Mouse (Mus musculus): Measurements from ENCODE around the gene Adora2a. TPM values are rescaled to one million over a fixed set of nuclear protein-coding genes. Genes with fewer than 3 reads are reported as not detected.
"Not testable (repeated sequence)": the region's sequence is repeated elsewhere in the genome, so short reads cannot be mapped to it uniquely, and the experiment has no call there.

Gene Adora2a
- total and polyA plus RNA-seq, 3 experiments, result 0.04 TPM; not detected in 2

DNA sequence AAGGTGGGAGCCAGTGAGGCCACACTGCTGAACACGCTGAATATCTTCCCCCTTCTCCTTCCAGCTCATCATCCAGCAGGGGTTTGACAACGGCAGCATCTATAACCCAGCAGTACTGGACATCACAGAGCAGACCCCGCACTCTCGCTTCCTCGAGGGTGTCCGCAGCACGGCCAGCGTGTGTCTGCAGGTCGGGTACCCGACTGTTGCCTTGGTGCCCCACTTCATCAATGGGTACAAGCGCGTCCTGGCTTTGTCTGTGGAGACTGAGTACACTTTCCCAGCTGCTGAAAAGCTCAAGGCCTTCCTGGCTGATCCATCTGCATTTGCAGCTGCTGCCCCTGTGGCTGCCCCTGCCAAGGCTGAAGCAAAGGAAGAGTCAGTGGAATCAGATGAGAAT is 35.9 kb downstream of the Adora2a start:
- peaks cover 0 to 6% of the 10 kb centered on the region in 2 experiments; a peak in 3 of 4 replicates for H3K27me3 ChIP-seq (ENCODE audit: control insufficient read depth in 1 of 2, insufficient read depth in 2 of 2, low read length in 2 of 2)
- TF ChIP-seq NRF1 (IDR thresholded peaks at IDR 0.05; ENCODE audit: insufficient read depth, low read depth, low read length, poor library complexity, severe bottlenecking), result no peak
- no peak for TF ChIP-seq SIN3A (IDR thresholded peaks at IDR 0.05; ENCODE audit: low read length)
- no peak for TF ChIP-seq NELFE (IDR thresholded peaks at IDR 0.05; ENCODE audit: low read depth, low read length)
- no peak for TF ChIP-seq MYB (IDR thresholded peaks at IDR 0.05; ENCODE audit: low read depth, low read length)
- no peak for TF ChIP-seq MXI1 (IDR thresholded peaks at IDR 0.05; ENCODE audit: low read depth, low read length)
- TF ChIP-seq USF2 (IDR thresholded peaks at IDR 0.05; ENCODE audit: borderline replicate concordance in 1 of 2, insufficient read depth in 1 of 2, low read depth in 1 of 2, low read length in 2 of 2), result no peak
- no peak for TF ChIP-seq MAX (IDR thresholded peaks at IDR 0.05; ENCODE audit: low read length)
- TF ChIP-seq ZNF384 (IDR thresholded peaks at IDR 0.05; ENCODE audit: low read depth, low read length), result no peak
- TF ChIP-seq GABPA (IDR thresholded peaks at IDR 0.05; ENCODE audit: low read depth, low read length), result no peak
- TF ChIP-seq USF1 (IDR thresholded peaks at IDR 0.05; ENCODE audit: low read depth, low read length), result no peak
- no peak for TF ChIP-seq MAFK (IDR thresholded peaks at IDR 0.05; ENCODE audit: borderline replicate concordance, low read depth, low read length)
- no peak for TF ChIP-seq BHLHE40 (IDR thresholded peaks at IDR 0.05; ENCODE audit: borderline replicate concordance, low read depth, low read length)
- no peak for TF ChIP-seq ZMIZ1 (IDR thresholded peaks at IDR 0.05; ENCODE audit: low read depth, low read length)
- TF ChIP-seq E2F4 (IDR thresholded peaks at IDR 0.05; ENCODE audit: borderline replicate concordance, low read depth, low read length), result no peak
- no peak for TF ChIP-seq ZC3H11A (IDR thresholded peaks at IDR 0.05; ENCODE audit: low read depth, low read length)
- no peak for TF ChIP-seq HCFC1 (IDR thresholded peaks at IDR 0.05; ENCODE audit: low read depth, low read length)
- TF ChIP-seq CTCF (IDR thresholded peaks at IDR 0.05 in 2 of 3, conservative IDR thresholded peaks at IDR 0.05 in 1 of 3; ENCODE audit: control insufficient read depth in 1 of 3, insufficient read depth in 1 of 3, low read depth in 2 of 3, low read length in 3 of 3, poor library complexity in 1 of 3, severe bottlenecking in 1 of 3), result no peak
- TF ChIP-seq MEF2A (IDR thresholded peaks at IDR 0.05; ENCODE audit: extremely low read depth, insufficient replicate concordance, low read depth, low read length, poor library complexity, severe bottlenecking), result no peak
- no peaks in the 10 kb centered on the region for H3K4me1 ChIP-seq (ENCODE audit: control insufficient read depth in 1 of 2, insufficient read depth in 2 of 2, low read length in 2 of 2)
- no peak overlapping the region for H3K4me3 ChIP-seq (ENCODE audit: control insufficient read depth in 1 of 2, insufficient read depth in 1 of 2, low read depth in 2 of 2, low read length in 2 of 2)
- no peaks in the 10 kb centered on the region for H3K9me3 ChIP-seq (replicated peaks; ENCODE audit: insufficient read depth, low read length)
- no peak overlapping the region for H3K9ac ChIP-seq (ENCODE audit: control insufficient read depth, low read depth, low read length, poor library complexity, severe bottlenecking)
- H3K79me2 ChIP-seq (ENCODE audit: control insufficient read depth, insufficient read depth, low read length, poor library complexity), result no peaks in the 10 kb centered on the region
- H3K36me3 ChIP-seq (ENCODE audit: control insufficient read depth in 1 of 2, insufficient read depth in 2 of 2, low read length in 2 of 2), result no peaks in the 10 kb centered on the region
- DNase-seq (ENCODE audit: low read depth, low spot score), result no peak
- no peak overlapping the region for H3K27ac ChIP-seq (ENCODE audit: control insufficient read depth, low read depth, low read length)

DNA sequence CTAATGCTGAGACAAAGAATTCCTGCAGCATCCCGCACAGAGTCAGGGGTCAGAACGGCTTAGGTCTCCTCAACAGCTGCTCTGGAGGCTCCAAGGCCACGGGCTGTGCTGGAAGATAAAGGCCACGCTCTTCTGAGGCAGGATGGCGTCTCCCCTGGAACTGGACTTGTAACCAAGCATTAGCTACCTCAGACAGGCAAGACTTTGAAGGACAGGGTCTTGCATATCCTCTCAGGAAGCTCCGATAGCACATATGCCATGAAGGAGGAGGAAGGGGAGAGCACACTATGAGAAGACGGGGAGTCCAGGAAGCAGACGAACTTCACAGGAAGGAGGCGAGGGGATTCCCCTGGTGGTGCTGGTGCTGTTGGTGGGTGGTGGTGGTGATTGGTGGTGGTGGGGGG is 37.2 kb downstream of the Adora2a start:
- H3K9ac ChIP-seq (ENCODE audit: control insufficient read depth, low read depth, low read length, poor library complexity, severe bottlenecking); H3K9me3 ChIP-seq (replicated peaks; ENCODE audit: insufficient read depth, low read length); H3K36me3 ChIP-seq (ENCODE audit: control insufficient read depth in 1 of 2, insufficient read depth in 2 of 2, low read length in 2 of 2); H3K27me3 ChIP-seq (ENCODE audit: control insufficient read depth in 1 of 2, insufficient read depth in 2 of 2, low read length in 2 of 2); DNase-seq (ENCODE audit: low read depth, low spot score); H3K4me3 ChIP-seq (ENCODE audit: control insufficient read depth in 1 of 2, insufficient read depth in 1 of 2, low read depth in 2 of 2, low read length in 2 of 2); H3K79me2 ChIP-seq (ENCODE audit: control insufficient read depth, insufficient read depth, low read length, poor library complexity); H3K27ac ChIP-seq (ENCODE audit: control insufficient read depth, low read depth, low read length); H3K4me1 ChIP-seq (ENCODE audit: control insufficient read depth in 1 of 2, insufficient read depth in 2 of 2, low read length in 2 of 2): not testable (repeated sequence)
